Mouse (Mus musculus) ES-E14 (cell line): Measurements from ENCODE around the gene Zcchc7. TPM values are rescaled to one million over a fixed set of nuclear protein-coding genes. Genes with fewer than 3 reads are reported as not detected.

Experiments
- DNase-seq: peaks from one replicate; pipeline ENCODE4 v3.0.0-alpha.2; 2013; ENCODE audit warnings: low read depth, low spot score
- H3K27ac ChIP-seq: 2 replicates; pipeline ENCODE4 v1.5.1; 2012; ENCODE audit warnings: low read depth, mild to moderate bottlenecking, low read length, moderate library complexity, mixed read lengths; ENCODE audit not compliant: poor library complexity, insufficient read depth, severe bottlenecking
- H3K36me3 ChIP-seq: 2 replicates; pipeline ENCODE4 v1.6.1; 2012; ENCODE audit warnings: mild to moderate bottlenecking, low read length, moderate library complexity, mixed read lengths; ENCODE audit not compliant: control insufficient read depth, poor library complexity, insufficient read depth, severe bottlenecking
- H3K4me1 ChIP-seq, 2 experiments: fragments of 150-350 bp in 1 of 2; sonication (generic) in 1 of 2; 2 replicates each; pipeline ENCODE4 v1.6.1; 2012; ENCODE audit warnings: low read length in 2 of 2, mild to moderate bottlenecking in 1 of 2, mixed read lengths in 1 of 2; ENCODE audit not compliant: control insufficient read depth in 2 of 2, insufficient read depth in 2 of 2, poor library complexity in 1 of 2
- H3K4me3 ChIP-seq, 2 experiments: fragments of 150-350 bp in 1 of 2; sonication (generic) in 1 of 2; 2 replicates each; pipeline ENCODE4 v1.5.1; 2012; ENCODE audit warnings: low read length in 2 of 2, low read depth in 1 of 2, mild to moderate bottlenecking in 1 of 2, mixed read lengths in 1 of 2; ENCODE audit not compliant: insufficient read depth in 1 of 2, poor library complexity in 1 of 2, severe bottlenecking in 1 of 2
- H3K9ac ChIP-seq: 2 replicates; pipeline ENCODE4 v1.6.1; 2012; ENCODE audit warnings: low read depth, mild to moderate bottlenecking, low read length, mixed read lengths; ENCODE audit not compliant: poor library complexity, insufficient read depth, severe bottlenecking
- H3K9me3 ChIP-seq: fragments of 150-350 bp; sonication (generic); 2 replicates; pipeline ENCODE4 v1.6.1; 2012; ENCODE audit warnings: low read depth, mild to moderate bottlenecking, low read length; ENCODE audit not compliant: control insufficient read depth, insufficient read depth
- CHD2 ChIP-seq: IDR thresholded peaks from 2 replicates; pipeline ENCODE4 v1.6.1; 2014; ENCODE audit warnings: mild to moderate bottlenecking, low read depth, low read length, inconsistent platforms
- HCFC1 ChIP-seq: IDR thresholded peaks from 2 replicates; pipeline ENCODE4 v1.6.1; 2012; ENCODE audit warnings: low read length, inconsistent platforms, borderline replicate concordance; ENCODE audit not compliant: insufficient read depth
- MAFK ChIP-seq: IDR thresholded peaks from 2 replicates; pipeline ENCODE4 v1.6.1; 2014; ENCODE audit warnings: mild to moderate bottlenecking, low read depth, low read length, inconsistent platforms; ENCODE audit not compliant: insufficient read depth
- ZC3H11A ChIP-seq: IDR thresholded peaks from 2 replicates; pipeline ENCODE4 v1.6.1; 2012; ENCODE audit warnings: low read depth, mild to moderate bottlenecking, inconsistent platforms, low read length, borderline replicate concordance
- ZNF384 ChIP-seq: IDR thresholded peaks from 2 replicates; pipeline ENCODE4 v1.6.1; 2012; ENCODE audit warnings: low read depth, low read length, inconsistent platforms
- in situ Hi-C, 2 experiments: fragments of 600-800 bp; cut with MboI; formaldehyde crosslinking; loops; one replicate each; pipeline ENCODE4 v1.15.1; 2025; ENCODE audit warnings: low sequenced_read_pairs in 2 of 2, inconsistent platforms in 1 of 2; ENCODE audit not compliant: unreplicated experiment in 2 of 2
- total RNA-seq: library from RNA; depleted of rRNA; stranded (reverse); fragments of 300-350 nt; gene quantifications from 2 replicates; pipeline ENCODE4 v1.2.3, GENCODE M21; 2012; rRNA removed

Zcchc7 gene
- total RNA-seq, 1 experiment: 25.1 TPM

DNA sequence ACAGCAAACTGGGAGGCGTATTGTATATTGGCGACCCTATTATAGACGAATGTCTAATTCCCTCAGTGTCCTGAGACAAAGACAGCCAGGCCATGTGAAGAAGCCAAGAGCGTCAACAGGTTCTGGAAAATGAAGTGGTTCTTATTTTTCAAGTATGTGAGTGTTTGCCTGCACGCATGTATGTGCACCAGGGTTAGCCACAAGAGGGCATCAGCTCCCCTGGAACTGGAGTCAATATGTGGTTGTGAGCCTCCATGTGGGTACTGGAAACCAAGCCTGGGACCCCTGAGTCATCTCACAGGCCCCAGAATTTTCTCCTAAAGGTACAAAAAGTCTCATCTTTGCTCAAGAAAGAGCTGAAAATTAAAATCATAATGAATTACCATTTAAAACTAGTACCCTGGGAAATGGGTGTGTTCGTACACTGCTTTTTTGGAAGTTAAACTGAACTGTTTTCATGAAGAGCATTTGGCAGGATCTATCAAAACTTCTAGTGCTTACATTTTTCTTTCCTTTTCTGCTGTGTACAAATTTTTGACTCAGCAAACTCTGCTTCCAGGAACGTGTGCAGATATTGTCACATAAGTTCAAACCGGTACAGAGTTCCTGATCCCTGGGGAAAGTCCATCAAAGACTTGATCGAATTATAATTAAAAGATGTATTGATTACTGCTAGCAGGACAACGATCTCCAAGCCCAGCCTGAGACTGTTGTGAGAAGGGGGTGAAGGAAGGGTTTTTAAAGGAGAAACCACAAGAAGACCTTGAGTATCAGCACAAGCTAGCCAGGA lies 221.4 kb downstream of the Zcchc7 start:
- TF ChIP-seq ZC3H11A (no peak), MAFK (no peak), HCFC1 (no peak), ZNF384 (no peak), CHD2 (no peak)
- DNase-seq: no peak
- in situ Hi-C loops: no loop called here
- no peaks in the 10 kb centered on the region for H3K9me3 ChIP-seq
- H3K36me3 ChIP-seq: no peaks in the 10 kb centered on the region
- H3K4me3 ChIP-seq: no peak overlapping the region
- H3K27ac ChIP-seq: no peak overlapping the region
- H3K4me1 ChIP-seq: peaks cover 0 to 11% of the 10 kb centered on the region in 2 experiments; a peak in 2 of 4 replicates
- H3K9ac ChIP-seq: no peak overlapping the region

- Histone ChIP-seq H3K9me3 (no peaks in the 10 kb centered on the region), H3K27ac (no peak overlapping the region), H3K4me1 (peaks cover 0 to 20% of the 10 kb centered on the region in 2 experiments; a peak in 2 of 4 replicates), H3K9ac (no peak overlapping the region), H3K36me3 (no peaks in the 10 kb centered on the region; the same call in 1 of the 2 replicates), H3K4me3 (no peak overlapping the region)
- TF ChIP-seq CHD2 (no peak), HCFC1 (no peak), ZC3H11A (no peak), MAFK (no peak), ZNF384 (no peak)
- in situ Hi-C loops: no loop called here
- DNase-seq: no peak
These were observed 222.5 kb downstream of the Zcchc7 start for GRCm38 (mm10) chr4:44978175-44978574.

GRCm38 (mm10) chr4:44979794-44980338 lies 224.2 kb downstream of the Zcchc7 start:
- H3K36me3 ChIP-seq: peaks cover 6% of the 10 kb centered on the region; the same call in 1 of the 2 replicates
- no peak overlapping the region for H3K4me3 ChIP-seq
- no peak for DNase-seq
- H3K9ac ChIP-seq: peak overlapping the region; percentile 2; the same call in 1 of the 2 replicates
- in situ Hi-C loops: no loop called here
- no peak overlapping the region for H3K27ac ChIP-seq
- no peaks in the 10 kb centered on the region for H3K9me3 ChIP-seq
- peaks cover 0 to 30% of the 10 kb centered on the region in 2 experiments; a peak in 2 of 4 replicates for H3K4me1 ChIP-seq
- TF ChIP-seq MAFK (no peak), ZNF384 (no peak), CHD2 (no peak), ZC3H11A (no peak), HCFC1 (no peak)

GRCm38 (mm10) chr4:44981280-44981973 lies 225.8 kb downstream of the Zcchc7 start, which contains the start of gene Grhpr:
TSS of gene Grhpr (plus strand) at chr4:44981395.
- H3K4me3 ChIP-seq: peak within 1 kb of the TSS; percentile 72 to 97
- peak; percentile 86 for DNase-seq
- peaks cover 15% of the 10 kb centered on the region for H3K36me3 ChIP-seq
- in situ Hi-C loops: no loop called here
- TF ChIP-seq ZC3H11A: no peak
- no peak for TF ChIP-seq MAFK
- TF ChIP-seq HCFC1: no peak
- no peak for TF ChIP-seq ZNF384
- no peak for TF ChIP-seq CHD2
- H3K9ac ChIP-seq: peak within 1 kb of the TSS; percentile 69
- no peaks in the 10 kb centered on the region for H3K9me3 ChIP-seq
- H3K4me1 ChIP-seq: peaks cover 0 to 30% of the 10 kb centered on the region in 2 experiments; a peak in 2 of 4 replicates
- H3K27ac ChIP-seq: no peak within 1 kb of the TSS

Other genes starting within 250 kb of the Zcchc7 start
- gene Pax5, start 45.4 kb upstream of the Zcchc7 start, total RNA-seq: 0.13 and 0.21 TPM in 2 replicates
- gene Grhpr, start 225.5 kb downstream of the Zcchc7 start, total RNA-seq: 38.2 and 41.5 TPM in 2 replicates